Mouse (Mus musculus): ENCODE measurements around the gene Tle3.

The Tle3 gene

DNA sequence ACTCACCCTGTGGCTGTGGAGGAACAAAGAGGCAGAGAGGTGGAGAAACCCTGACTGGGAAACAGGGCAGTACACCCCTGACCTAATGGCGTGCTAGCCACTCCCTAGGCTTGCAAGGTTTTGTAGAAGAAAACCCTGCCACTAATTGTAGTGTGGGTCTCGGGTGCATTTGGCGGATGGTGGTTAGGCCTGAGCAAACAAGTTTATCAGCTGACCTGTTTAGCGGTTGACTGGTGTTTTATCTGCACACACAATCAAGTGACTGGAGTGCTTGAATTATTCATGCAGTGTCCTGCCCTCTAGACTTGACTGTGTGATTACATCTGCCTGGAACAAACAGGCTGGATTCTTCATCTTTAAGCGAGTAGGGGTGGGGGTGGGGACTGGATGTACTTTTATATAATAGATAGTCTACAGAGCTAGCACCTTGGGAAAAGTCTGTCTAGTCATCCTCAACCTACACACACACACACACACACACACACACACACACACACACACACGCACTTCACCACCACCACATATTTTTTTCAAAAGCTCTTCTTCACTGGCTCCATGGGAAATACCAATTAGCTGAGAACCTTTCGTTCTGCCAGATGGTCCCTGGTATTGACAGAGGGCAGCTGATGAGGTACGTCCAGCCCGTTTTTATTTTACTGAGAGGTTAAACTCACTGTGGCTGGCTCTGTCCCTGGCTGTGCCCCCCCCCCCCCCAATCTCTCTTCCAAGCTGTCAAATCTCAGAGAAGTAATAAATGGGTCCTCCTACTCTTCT lies 5.7 kb downstream of the Tle3 start:
- no peak for DNase-seq

- no peak for DNase-seq
These were observed 6.3 kb downstream of the Tle3 start for GRCm38 (mm10) chr9:61378516-61378915.

- no peak for DNase-seq
These were observed 7.0 kb downstream of the Tle3 start for GRCm38 (mm10) chr9:61379016-61379634.

DNA sequence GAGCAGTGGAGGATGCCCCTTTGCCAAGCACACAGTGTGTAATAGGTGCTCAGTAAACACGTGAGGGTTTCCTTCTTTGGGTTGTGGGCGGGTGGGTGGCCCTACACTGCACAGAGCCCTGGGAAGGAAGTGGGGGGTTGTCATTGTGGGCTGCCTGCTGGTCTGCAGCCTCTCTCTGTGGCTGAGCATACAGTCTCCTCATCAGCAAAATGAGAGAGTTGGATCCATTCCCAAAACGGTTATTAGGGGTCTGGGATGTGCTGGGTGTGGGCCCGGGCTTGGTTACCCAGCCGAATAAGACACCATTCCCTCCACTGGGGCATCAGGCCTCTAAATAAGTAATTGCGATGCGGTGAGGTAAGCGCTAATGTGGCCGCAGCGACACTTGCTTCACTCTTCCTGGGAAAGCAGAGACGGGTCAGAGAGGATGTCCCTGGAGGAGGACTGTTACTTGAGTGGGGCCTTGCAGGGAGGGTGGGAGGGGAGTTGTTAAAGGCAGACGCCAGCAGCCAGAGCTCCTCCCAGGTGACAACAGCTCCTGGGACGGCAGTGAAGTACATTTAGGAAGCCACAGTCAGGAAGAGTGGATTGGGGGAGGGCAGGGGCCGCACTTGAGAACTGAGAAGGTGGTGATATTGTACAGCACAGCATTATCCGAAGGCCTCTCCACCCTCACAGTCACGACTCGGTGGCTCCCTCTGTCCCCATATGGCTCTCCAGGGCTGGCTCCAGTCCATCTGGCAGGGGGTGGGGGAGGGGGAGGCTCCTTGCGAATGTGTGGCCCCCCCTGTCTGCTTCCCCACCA lies 8.3 kb downstream of the Tle3 start:
- no peak for DNase-seq

- no peak for DNase-seq
These were observed 8.9 kb downstream of the Tle3 start for GRCm38 (mm10) chr9:61381063-61381408.

GRCm38 (mm10) chr9:61381445-61381844 lies 9.3 kb downstream of the Tle3 start:
- DNase-seq, result no peak

- no peak for DNase-seq
These were observed 10.5 kb downstream of the Tle3 start for GRCm38 (mm10) chr9:61382595-61383186.

GRCm38 (mm10) chr9:61384101-61384500 lies 11.9 kb downstream of the Tle3 start:
- DNase-seq, result no peak

GRCm38 (mm10) chr9:61384646-61385443 lies 12.7 kb downstream of the Tle3 start:
- DNase-seq, result no peak

- DNase-seq, result no peak
These were observed 13.6 kb downstream of the Tle3 start for GRCm38 (mm10) chr9:61385753-61386152.

GRCm38 (mm10) chr9:61386314-61386713 lies 14.1 kb downstream of the Tle3 start:
- DNase-seq, result no peak

DNA sequence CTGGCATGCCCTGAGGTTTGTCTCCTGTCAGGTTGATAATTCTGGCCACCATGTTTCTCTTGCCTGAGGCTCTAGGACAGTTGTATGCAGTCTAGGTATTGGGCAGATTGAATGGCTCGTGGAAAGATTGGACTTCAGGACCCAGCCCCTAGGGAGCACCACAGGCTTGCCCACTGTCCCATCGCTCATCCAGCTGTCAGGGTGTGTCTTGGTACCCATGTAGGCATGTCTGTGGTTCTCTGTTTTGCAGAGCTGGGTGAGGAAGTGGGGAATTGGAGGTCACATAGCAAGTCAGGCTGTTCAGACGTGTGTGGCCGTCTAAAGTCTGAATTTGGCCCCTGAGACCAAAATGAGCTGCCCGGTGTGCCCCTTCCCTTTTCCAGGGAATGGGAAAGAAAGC lies 15.6 kb downstream of the Tle3 start:
- DNase-seq, result no peak

DNA sequence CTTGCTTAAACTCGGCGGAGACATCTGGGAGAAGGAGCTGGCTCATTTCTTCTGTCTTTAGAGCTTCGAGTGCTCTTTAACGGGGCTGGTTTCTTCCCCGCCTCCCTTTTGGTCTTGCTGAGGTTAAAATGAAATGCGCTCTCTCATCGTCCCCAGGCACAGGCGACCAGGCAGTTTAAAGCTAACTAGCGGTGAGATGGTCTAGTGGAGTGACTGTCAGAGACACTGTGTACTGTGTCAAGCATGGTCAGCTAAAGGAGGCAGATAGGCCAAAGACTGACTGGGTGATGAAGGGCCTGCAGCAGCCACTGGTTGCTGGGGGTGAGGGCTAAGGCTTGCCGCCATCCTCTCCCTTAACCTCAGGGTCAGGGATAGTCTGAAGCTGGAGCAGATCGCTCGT lies 16.0 kb downstream of the Tle3 start:
- DNase-seq, result no peak

- no peak for DNase-seq
These were observed 16.7 kb downstream of the Tle3 start for GRCm38 (mm10) chr9:61388689-61389403.

DNA sequence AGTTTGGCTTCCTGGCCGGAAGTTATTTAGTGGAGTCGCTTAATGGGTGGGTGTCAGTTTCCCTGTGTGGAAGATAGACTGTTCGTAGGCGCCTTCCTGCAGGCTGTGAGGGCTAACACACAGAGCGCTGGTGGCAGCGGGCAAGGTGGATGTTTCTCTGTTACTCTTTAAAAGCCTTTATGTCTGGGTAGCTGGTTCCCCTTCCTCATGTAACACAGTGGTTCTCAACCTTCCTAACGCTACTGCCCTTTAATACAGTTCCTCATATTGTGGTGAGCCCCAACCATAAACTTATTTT lies 17.2 kb downstream of the Tle3 start:
- DNase-seq, result no peak

- no peak for DNase-seq
These were observed 19.6 kb downstream of the Tle3 start for GRCm38 (mm10) chr9:61391570-61392337.

GRCm38 (mm10) chr9:61392338-61392620 lies 20.1 kb downstream of the Tle3 start:
- no peak for DNase-seq

DNA sequence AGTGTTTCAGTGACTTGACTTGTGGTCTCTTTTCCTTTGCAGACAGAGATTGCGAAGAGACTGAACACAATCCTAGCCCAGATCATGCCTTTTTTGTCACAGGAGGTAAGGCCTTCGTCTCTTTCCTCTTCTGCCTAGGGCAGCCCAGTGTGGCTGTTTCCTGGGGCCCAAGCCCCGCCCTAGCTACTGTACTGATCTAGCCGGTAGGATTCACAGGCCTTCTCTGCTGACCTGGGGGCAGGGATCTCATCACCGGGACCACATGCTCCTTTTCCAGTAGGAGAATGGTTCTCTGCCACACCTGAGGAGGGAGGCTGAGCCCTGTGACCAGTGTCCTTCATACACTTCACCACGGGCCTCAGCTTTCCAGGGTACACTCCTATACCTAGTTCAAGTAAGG lies 21.0 kb downstream of the Tle3 start:
- no peak for DNase-seq

- DNase-seq, result no peak
These were observed 21.7 kb downstream of the Tle3 start for GRCm38 (mm10) chr9:61393847-61394246.

DNA sequence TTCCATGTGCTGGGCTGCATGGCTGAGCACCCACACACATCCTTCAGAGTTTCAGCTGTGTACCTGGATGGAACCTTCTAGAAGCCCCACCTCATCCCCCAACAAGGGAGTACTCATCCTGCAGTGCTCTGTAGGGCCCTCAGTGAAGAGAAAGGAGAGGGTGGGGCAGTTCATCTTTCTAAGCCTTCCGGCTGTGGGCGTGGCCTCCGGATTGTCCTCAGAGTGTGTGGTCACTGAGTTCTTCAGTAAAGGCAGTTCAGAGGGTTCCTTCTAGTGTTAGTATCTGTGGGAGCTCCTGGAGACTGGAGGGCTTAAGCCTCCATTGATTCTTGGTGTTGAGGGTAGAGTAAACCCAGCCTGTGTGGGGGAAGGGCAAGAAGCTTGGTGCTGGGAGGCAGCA lies 22.9 kb downstream of the Tle3 start:
- DNase-seq, result no peak

- no peak for DNase-seq
These were observed 24.3 kb downstream of the Tle3 start for GRCm38 (mm10) chr9:61396474-61396873.

GRCm38 (mm10) chr9:61397130-61397529 lies 25.0 kb downstream of the Tle3 start:
- DNase-seq, result no peak
